Mouse (Mus musculus): ENCODE measurements around the gene Lpgat1. TPM values are rescaled to one million over a fixed set of nuclear protein-coding genes. Genes with fewer than 3 reads are reported as not detected.

The Lpgat1 gene
- polyA plus RNA-seq, 1 experiment from 2014 or later = 58.0 TPM

GRCm38 (mm10) chr1:191740587-191741361 lies 23.1 kb downstream of the Lpgat1 start:
- Histone ChIP-seq H3K9ac (ENCODE audit: low read depth, low read length) (no peak overlapping the region), H3K4me3 (ENCODE audit: low read depth, low read length) (no peak overlapping the region), H3K4me2 (no peak overlapping the region), H3K27ac (ENCODE audit: low read depth, low read length) (no peak overlapping the region), H3K27me3 (ENCODE audit: control insufficient read depth, insufficient read depth, low read length) (no peaks in the 10 kb centered on the region), H3K9me3 (replicated peaks; ENCODE audit: control insufficient read depth, low read length) (no peaks in the 10 kb centered on the region), H3K36me3 (ENCODE audit: control insufficient read depth, insufficient read depth, low read length) (no peaks in the 10 kb centered on the region), H3K4me1 (ENCODE audit: control insufficient read depth, insufficient read depth, low read length) (no peaks in the 10 kb centered on the region)
- 84% methylated on average over 6 of the region's 6 CpGs for WGBS (ENCODE audit: insufficient replicate concordance)
- ATAC-seq (replicated peaks; ENCODE audit: insufficient number of reproducible peaks, low FRiP score, low TSS enrichment) = no peak

- H3K36me3 ChIP-seq (ENCODE audit: control insufficient read depth, insufficient read depth, low read length) = no peaks in the 10 kb centered on the region
- H3K4me2 ChIP-seq = no peak overlapping the region
- WGBS (ENCODE audit: insufficient replicate concordance) = 88% methylated on average over 4 of the region's 4 CpGs
- no peak overlapping the region for H3K4me3 ChIP-seq (ENCODE audit: low read depth, low read length)
- no peaks in the 10 kb centered on the region for H3K27me3 ChIP-seq (ENCODE audit: control insufficient read depth, insufficient read depth, low read length)
- H3K27ac ChIP-seq (ENCODE audit: low read depth, low read length) = no peak overlapping the region
- H3K4me1 ChIP-seq (ENCODE audit: control insufficient read depth, insufficient read depth, low read length) = no peaks in the 10 kb centered on the region
- ATAC-seq (replicated peaks; ENCODE audit: insufficient number of reproducible peaks, low FRiP score, low TSS enrichment) = no peak
- no peaks in the 10 kb centered on the region for H3K9me3 ChIP-seq (replicated peaks; ENCODE audit: control insufficient read depth, low read length)
- H3K9ac ChIP-seq (ENCODE audit: low read depth, low read length) = no peak overlapping the region
Measured at GRCm38 (mm10) chr1:191741635-191742034, 24.0 kb downstream of the Lpgat1 start.

GRCm38 (mm10) chr1:191748431-191748830 lies 30.8 kb downstream of the Lpgat1 start:
- H3K27me3 ChIP-seq (ENCODE audit: control insufficient read depth, insufficient read depth, low read length) = no peaks in the 10 kb centered on the region
- ATAC-seq (replicated peaks; ENCODE audit: insufficient number of reproducible peaks, low FRiP score, low TSS enrichment) = no peak
- no peak overlapping the region for H3K27ac ChIP-seq (ENCODE audit: low read depth, low read length)
- H3K4me2 ChIP-seq = no peak overlapping the region
- no peak overlapping the region for H3K4me3 ChIP-seq (ENCODE audit: low read depth, low read length)
- 75% methylated on average over 1 of the region's 1 CpGs for WGBS (ENCODE audit: insufficient replicate concordance)
- no peak overlapping the region for H3K9ac ChIP-seq (ENCODE audit: low read depth, low read length)
- H3K4me1 ChIP-seq (ENCODE audit: control insufficient read depth, insufficient read depth, low read length) = peaks cover 7% of the 10 kb centered on the region; the same call in 1 of the 2 replicates
- H3K9me3 ChIP-seq (replicated peaks; ENCODE audit: control insufficient read depth, low read length) = no peaks in the 10 kb centered on the region
- peaks cover 2% of the 10 kb centered on the region; the same call in 1 of the 2 replicates for H3K36me3 ChIP-seq (ENCODE audit: control insufficient read depth, insufficient read depth, low read length)

- Histone ChIP-seq H3K4me3 (ENCODE audit: low read depth, low read length) (no peak overlapping the region), H3K36me3 (ENCODE audit: control insufficient read depth, insufficient read depth, low read length) (peaks cover 7% of the 10 kb centered on the region), H3K27ac (ENCODE audit: low read depth, low read length) (no peak overlapping the region), H3K4me2 (no peak overlapping the region), H3K27me3 (ENCODE audit: control insufficient read depth, insufficient read depth, low read length) (no peaks in the 10 kb centered on the region), H3K9ac (ENCODE audit: low read depth, low read length) (no peak overlapping the region), H3K9me3 (replicated peaks; ENCODE audit: control insufficient read depth, low read length) (peaks cover 3% of the 10 kb centered on the region; the same call in 1 of the 2 replicates), H3K4me1 (ENCODE audit: control insufficient read depth, insufficient read depth, low read length) (no peaks in the 10 kb centered on the region)
- 84% methylated on average over 3 of the region's 3 CpGs for WGBS (ENCODE audit: insufficient replicate concordance)
- ATAC-seq (replicated peaks; ENCODE audit: insufficient number of reproducible peaks, low FRiP score, low TSS enrichment) = no peak
Measured at GRCm38 (mm10) chr1:191756520-191757199, 39.0 kb downstream of the Lpgat1 start.

- H3K4me3 ChIP-seq (ENCODE audit: low read depth, low read length) = no peak overlapping the region
- H3K36me3 ChIP-seq (ENCODE audit: control insufficient read depth, insufficient read depth, low read length) = peaks cover 16% of the 10 kb centered on the region
- H3K9me3 ChIP-seq (replicated peaks; ENCODE audit: control insufficient read depth, low read length) = no peaks in the 10 kb centered on the region
- no peak for ATAC-seq (replicated peaks; ENCODE audit: insufficient number of reproducible peaks, low FRiP score, low TSS enrichment)
- no peaks in the 10 kb centered on the region for H3K27me3 ChIP-seq (ENCODE audit: control insufficient read depth, insufficient read depth, low read length)
- no peaks in the 10 kb centered on the region for H3K4me1 ChIP-seq (ENCODE audit: control insufficient read depth, insufficient read depth, low read length)
- H3K4me2 ChIP-seq = no peak overlapping the region
- no peak overlapping the region for H3K9ac ChIP-seq (ENCODE audit: low read depth, low read length)
- 80% methylated on average over 5 of the region's 5 CpGs for WGBS (ENCODE audit: insufficient replicate concordance)
- H3K27ac ChIP-seq (ENCODE audit: low read depth, low read length) = no peak overlapping the region
Measured at GRCm38 (mm10) chr1:191774106-191774505, 56.5 kb downstream of the Lpgat1 start.

GRCm38 (mm10) chr1:191775116-191775515 lies 57.5 kb downstream of the Lpgat1 start:
- Histone ChIP-seq H3K27me3 (ENCODE audit: control insufficient read depth, insufficient read depth, low read length) (no peaks in the 10 kb centered on the region), H3K4me3 (ENCODE audit: low read depth, low read length) (no peak overlapping the region), H3K4me2 (no peak overlapping the region), H3K9me3 (replicated peaks; ENCODE audit: control insufficient read depth, low read length) (no peaks in the 10 kb centered on the region), H3K27ac (ENCODE audit: low read depth, low read length) (no peak overlapping the region), H3K4me1 (ENCODE audit: control insufficient read depth, insufficient read depth, low read length) (peaks cover 1% of the 10 kb centered on the region), H3K9ac (ENCODE audit: low read depth, low read length) (no peak overlapping the region), H3K36me3 (ENCODE audit: control insufficient read depth, insufficient read depth, low read length) (peaks cover 18% of the 10 kb centered on the region)
- ATAC-seq (replicated peaks; ENCODE audit: insufficient number of reproducible peaks, low FRiP score, low TSS enrichment) = no peak
- WGBS (ENCODE audit: insufficient replicate concordance) = 73% methylated on average over 8 of the region's 8 CpGs

- no peak overlapping the region for H3K4me3 ChIP-seq (ENCODE audit: low read depth, low read length)
- peaks cover 21% of the 10 kb centered on the region for H3K36me3 ChIP-seq (ENCODE audit: control insufficient read depth, insufficient read depth, low read length)
- 72% methylated on average over 8 of the region's 8 CpGs for WGBS (ENCODE audit: insufficient replicate concordance)
- no peaks in the 10 kb centered on the region for H3K9me3 ChIP-seq (replicated peaks; ENCODE audit: control insufficient read depth, low read length)
- ATAC-seq (replicated peaks; ENCODE audit: insufficient number of reproducible peaks, low FRiP score, low TSS enrichment) = no peak
- no peak overlapping the region for H3K4me2 ChIP-seq
- no peak overlapping the region for H3K9ac ChIP-seq (ENCODE audit: low read depth, low read length)
- H3K27me3 ChIP-seq (ENCODE audit: control insufficient read depth, insufficient read depth, low read length) = no peaks in the 10 kb centered on the region
- H3K27ac ChIP-seq (ENCODE audit: low read depth, low read length) = no peak overlapping the region
- peaks cover 5% of the 10 kb centered on the region for H3K4me1 ChIP-seq (ENCODE audit: control insufficient read depth, insufficient read depth, low read length)
Measured at GRCm38 (mm10) chr1:191777521-191777920, 59.9 kb downstream of the Lpgat1 start.

DNA sequence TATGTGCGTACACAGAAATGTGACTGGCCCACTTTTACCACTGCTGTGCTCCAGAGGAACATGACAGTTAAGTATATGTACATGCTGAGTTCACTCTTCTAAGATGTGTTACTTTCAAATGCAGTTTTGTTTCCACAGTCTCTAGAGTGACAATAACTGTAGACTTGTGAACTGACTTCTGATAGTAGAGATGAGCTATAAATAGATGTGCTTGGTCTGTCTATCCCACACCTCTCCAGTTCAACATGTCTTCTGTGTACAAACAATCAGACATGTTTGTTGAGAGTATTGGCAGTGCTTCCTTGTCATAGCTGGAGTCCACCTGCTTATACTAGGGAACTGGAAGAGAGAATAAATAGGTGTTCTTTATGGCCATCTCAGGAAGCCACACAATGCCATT lies 62.8 kb downstream of the Lpgat1 start:
- 85% methylated on average over 1 of the region's 1 CpGs for WGBS (ENCODE audit: insufficient replicate concordance)
- H3K27me3 ChIP-seq (ENCODE audit: control insufficient read depth, insufficient read depth, low read length) = no peaks in the 10 kb centered on the region
- peaks cover 11% of the 10 kb centered on the region for H3K36me3 ChIP-seq (ENCODE audit: control insufficient read depth, insufficient read depth, low read length)
- peak overlapping the region; percentile 29; the same call in 1 of the 2 replicates for H3K27ac ChIP-seq (ENCODE audit: low read depth, low read length)
- peaks cover 5% of the 10 kb centered on the region for H3K4me1 ChIP-seq (ENCODE audit: control insufficient read depth, insufficient read depth, low read length)
- ATAC-seq (replicated peaks; ENCODE audit: insufficient number of reproducible peaks, low FRiP score, low TSS enrichment) = no peak
- no peak overlapping the region for H3K9ac ChIP-seq (ENCODE audit: low read depth, low read length)
- no peak overlapping the region for H3K4me2 ChIP-seq
- H3K4me3 ChIP-seq (ENCODE audit: low read depth, low read length) = no peak overlapping the region
- H3K9me3 ChIP-seq (replicated peaks; ENCODE audit: control insufficient read depth, low read length) = no peaks in the 10 kb centered on the region
